Mouse (Mus musculus) E14TG2a.4 (cell line): ENCODE measurements around the gene Tmprss11f.
A peak's percentile ranks its signal among the peaks of the same experiment; 100 is the strongest.
"Not testable (repeated sequence)": the region's sequence is repeated elsewhere in the genome, so short reads cannot be mapped to it uniquely, and the experiment has no call there.

ENCODE experiments used
- H3K27me3 ChIP-seq: 2 replicates; pipeline ENCODE4 v1.6.1; 2014; ENCODE audit warnings: low read length, control low read depth; ENCODE audit not compliant: insufficient read depth
- H3K36me3 ChIP-seq: 2 replicates; pipeline ENCODE4 v1.6.1; 2014; ENCODE audit warnings: low read length, control low read depth; ENCODE audit not compliant: insufficient read depth
- H3K4me1 ChIP-seq: replicated peaks from 2 replicates; pipeline ENCODE4 v1.6.1; 2014; ENCODE audit warnings: low read depth, low read length, control low read depth
- H3K4me3 ChIP-seq: replicated peaks from 2 replicates; pipeline ENCODE4 v1.5.1; 2014; ENCODE audit warnings: mild to moderate bottlenecking, low read length
- H3K9me3 ChIP-seq: 2 replicates; pipeline ENCODE4 v1.6.1; 2014; ENCODE audit warnings: low read length, control low read depth
- CTCF ChIP-seq: conservative IDR thresholded peaks from 2 replicates; pipeline ENCODE4 v1.5.1; 2014; ENCODE audit warnings: low read length
- NANOG ChIP-seq: IDR thresholded peaks from 2 replicates; pipeline ENCODE4 v1.6.1; 2014; ENCODE audit warnings: borderline replicate concordance, low read length, mixed read lengths
- POU5F1 ChIP-seq: IDR thresholded peaks from 2 replicates; pipeline ENCODE4 v1.6.1; 2014; ENCODE audit warnings: low read length, borderline replicate concordance

The Tmprss11f gene

DNA sequence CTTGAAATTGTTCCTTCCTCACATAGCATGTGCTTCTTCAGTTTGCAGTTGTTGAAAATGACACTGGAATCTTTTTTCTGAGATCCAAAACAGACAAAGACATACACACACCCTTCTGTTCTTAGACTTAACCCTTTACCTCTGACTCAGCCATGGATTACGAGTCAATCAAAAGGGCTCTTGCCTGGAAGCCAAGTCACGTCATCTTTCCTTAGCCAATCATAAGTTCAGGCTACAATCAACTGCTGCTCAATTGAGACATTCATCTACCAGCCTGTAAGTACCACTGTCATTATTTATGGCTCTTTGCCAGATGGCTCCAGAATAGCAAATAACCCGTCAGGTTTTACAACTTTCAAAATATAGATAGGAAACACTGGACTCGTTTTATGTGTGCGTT is at the start of gene Tmprss11f:
Gene Tmprss11f (minus strand): TSS at position 101 of the 400 bp plus-strand sequence.
- H3K9me3 ChIP-seq = no peaks in the 10 kb centered on the region
- H3K4me3 ChIP-seq = no peak within 1 kb of the TSS
- no peaks in the 10 kb centered on the region for H3K27me3 ChIP-seq
- H3K36me3 ChIP-seq = no peaks in the 10 kb centered on the region
- no peaks in the 10 kb centered on the region for H3K4me1 ChIP-seq
- no peak for TF ChIP-seq NANOG
- TF ChIP-seq POU5F1 = no peak
- TF ChIP-seq CTCF = no peak

DNA sequence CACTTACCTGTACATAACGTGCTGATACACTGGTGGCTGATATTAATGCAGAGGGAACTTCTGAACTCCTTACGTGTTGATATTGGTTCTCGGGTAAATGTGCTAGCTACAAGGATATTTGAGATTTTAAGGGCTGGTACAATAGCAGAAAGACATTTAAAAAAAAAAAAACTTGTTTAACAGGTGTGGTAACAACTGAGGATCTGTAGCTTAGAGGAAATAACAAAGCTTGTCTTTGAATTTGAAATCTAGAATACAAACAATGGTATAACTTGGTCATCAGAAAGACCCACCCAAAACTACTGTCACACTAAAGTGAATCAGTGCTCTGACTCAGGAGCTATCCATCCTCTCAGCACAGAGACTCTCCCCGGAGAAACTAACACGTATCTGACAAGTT is 44.0 kb upstream of the Tmprss11f start, which contains the start of gene Tmprss11b:
Gene Tmprss11b (minus strand): TSS at position 101 of the 400 bp plus-strand sequence.
- TF ChIP-seq POU5F1 (no peak), CTCF (no peak), NANOG (no peak)

DNA sequence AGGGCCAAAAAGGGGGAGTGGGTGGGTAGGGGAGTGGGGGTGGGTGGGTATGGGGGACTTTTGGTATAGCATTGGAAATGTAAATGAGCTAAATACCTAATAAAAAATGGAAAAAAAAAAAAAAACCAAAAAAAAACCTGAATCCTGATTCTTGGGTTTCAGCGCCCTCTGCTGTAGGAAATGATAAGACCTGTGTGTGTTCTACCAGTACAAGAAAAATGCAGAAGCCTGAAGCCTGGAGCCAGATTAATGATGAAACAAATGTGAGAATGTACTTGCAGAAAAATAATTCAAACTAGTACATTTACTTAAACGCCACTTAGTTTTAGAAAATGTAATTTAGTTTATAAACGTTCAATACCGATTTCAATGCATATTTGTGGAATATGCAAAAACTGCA is 17.0 kb upstream of the Tmprss11f start:
- not testable (repeated sequence) for H3K4me1 ChIP-seq, H3K27me3 ChIP-seq, H3K36me3 ChIP-seq, H3K9me3 ChIP-seq, H3K4me3 ChIP-seq
- TF ChIP-seq CTCF = peak; percentile 35

More for the DNA sequence above, 44.0 kb upstream of the Tmprss11f start, which contains the start of gene Tmprss11b:
- no peaks in the 10 kb centered on the region for H3K4me1 ChIP-seq
- no peaks in the 10 kb centered on the region for H3K27me3 ChIP-seq
- H3K4me3 ChIP-seq = no peak within 1 kb of the TSS
- no peaks in the 10 kb centered on the region for H3K36me3 ChIP-seq
- no peaks in the 10 kb centered on the region for H3K9me3 ChIP-seq

DNA sequence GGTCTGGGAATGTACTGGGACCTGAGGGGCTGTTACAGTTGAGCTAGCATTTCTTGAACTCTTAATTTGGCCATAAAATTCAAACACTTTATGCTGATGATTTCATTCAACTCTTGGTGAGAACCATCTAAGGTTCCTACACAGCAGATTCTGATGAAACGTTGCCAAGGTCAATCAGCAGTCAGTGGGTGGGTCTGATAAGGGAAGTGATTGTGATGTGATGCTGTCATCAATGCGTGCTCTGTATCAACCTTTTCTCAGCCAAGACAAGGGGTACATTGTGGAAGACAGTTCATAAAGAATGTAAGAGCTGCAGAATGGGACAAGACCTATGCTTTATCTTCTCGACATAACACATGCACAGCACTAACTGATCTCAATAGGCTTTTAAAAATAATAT is 8.6 kb upstream of the Tmprss11f start:
- Histone ChIP-seq H3K36me3 (no peaks in the 10 kb centered on the region), H3K27me3 (no peaks in the 10 kb centered on the region), H3K9me3 (no peaks in the 10 kb centered on the region), H3K4me1 (no peaks in the 10 kb centered on the region), H3K4me3 (no peak overlapping the region)
- TF ChIP-seq NANOG (no peak), CTCF (no peak), POU5F1 (no peak)

DNA sequence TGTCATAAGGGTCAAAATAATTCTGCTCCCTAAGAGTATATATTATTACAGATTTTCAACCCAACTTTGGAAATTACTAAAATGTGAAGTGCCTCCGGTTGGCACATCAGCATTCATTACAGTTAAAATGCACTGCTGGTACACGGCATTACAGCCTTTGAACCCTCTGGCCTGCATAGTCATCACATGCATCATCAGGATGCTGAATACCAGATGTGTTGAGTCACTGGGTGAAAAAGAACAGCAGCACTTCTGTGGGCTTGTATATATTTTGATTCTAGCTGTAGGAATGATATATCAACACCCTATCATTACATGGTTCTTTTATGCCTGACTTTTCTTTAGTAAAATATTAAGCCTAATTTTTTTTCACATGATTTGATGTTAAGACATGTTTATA is 1.5 kb downstream of the Tmprss11f start:
- Histone ChIP-seq H3K36me3 (no peaks in the 10 kb centered on the region), H3K9me3 (no peaks in the 10 kb centered on the region), H3K4me3 (no peak overlapping the region), H3K4me1 (no peaks in the 10 kb centered on the region), H3K27me3 (no peaks in the 10 kb centered on the region)
- TF ChIP-seq POU5F1 (no peak), NANOG (no peak), CTCF (no peak)

DNA sequence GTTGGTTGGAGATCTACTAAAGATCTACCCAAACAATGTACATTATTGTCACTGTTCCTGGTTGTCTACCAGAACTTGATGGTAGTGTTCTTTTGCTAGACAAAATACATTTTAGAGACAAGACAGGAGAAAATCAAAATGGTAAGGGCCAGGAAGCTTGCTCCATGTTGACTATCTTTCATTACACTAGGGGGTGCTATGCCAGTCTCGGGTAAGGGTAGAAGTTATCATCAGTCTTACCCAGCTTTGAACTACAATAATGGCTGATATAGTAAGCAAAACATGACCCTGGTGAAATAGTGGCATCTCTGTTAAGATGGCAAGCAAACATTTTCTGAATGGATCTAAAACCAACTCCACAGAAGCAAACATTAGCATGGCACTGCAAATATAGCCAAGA is 10.4 kb downstream of the Tmprss11f start:
- no peak for TF ChIP-seq CTCF
- TF ChIP-seq NANOG = no peak
- TF ChIP-seq POU5F1 = no peak

DNA sequence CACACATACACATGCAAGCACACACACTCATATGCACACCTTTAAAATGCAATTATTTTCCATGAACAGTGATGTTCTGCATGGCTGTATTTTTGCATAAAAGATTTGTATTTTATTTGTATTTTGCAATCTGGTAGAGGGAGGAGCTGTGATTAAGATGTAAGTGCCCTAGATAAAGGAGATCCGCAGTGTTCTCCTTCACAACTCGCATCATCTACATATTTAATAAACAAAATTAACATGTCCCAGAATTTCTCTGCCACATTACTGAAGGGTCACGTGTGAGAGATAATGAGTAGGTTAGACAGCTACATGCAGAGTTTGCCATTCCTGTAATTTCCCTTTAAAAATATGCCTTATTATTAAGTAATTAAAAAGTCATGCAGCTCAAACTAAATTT is 46.3 kb downstream of the Tmprss11f start:
- H3K4me1 ChIP-seq = peaks cover 6% of the 10 kb centered on the region
- no peaks in the 10 kb centered on the region for H3K36me3 ChIP-seq
- no peaks in the 10 kb centered on the region for H3K27me3 ChIP-seq
- H3K9me3 ChIP-seq = peaks cover under 1% of the 10 kb centered on the region; the same call in 1 of the 2 replicates
- TF ChIP-seq NANOG (no peak), POU5F1 (no peak), CTCF (no peak)
- H3K4me3 ChIP-seq = no peak overlapping the region

More for the DNA sequence above, 10.4 kb downstream of the Tmprss11f start:
- H3K36me3 ChIP-seq = no peaks in the 10 kb centered on the region
- H3K9me3 ChIP-seq = no peaks in the 10 kb centered on the region
- no peaks in the 10 kb centered on the region for H3K27me3 ChIP-seq
- no peak overlapping the region for H3K4me3 ChIP-seq
- no peaks in the 10 kb centered on the region for H3K4me1 ChIP-seq

DNA sequence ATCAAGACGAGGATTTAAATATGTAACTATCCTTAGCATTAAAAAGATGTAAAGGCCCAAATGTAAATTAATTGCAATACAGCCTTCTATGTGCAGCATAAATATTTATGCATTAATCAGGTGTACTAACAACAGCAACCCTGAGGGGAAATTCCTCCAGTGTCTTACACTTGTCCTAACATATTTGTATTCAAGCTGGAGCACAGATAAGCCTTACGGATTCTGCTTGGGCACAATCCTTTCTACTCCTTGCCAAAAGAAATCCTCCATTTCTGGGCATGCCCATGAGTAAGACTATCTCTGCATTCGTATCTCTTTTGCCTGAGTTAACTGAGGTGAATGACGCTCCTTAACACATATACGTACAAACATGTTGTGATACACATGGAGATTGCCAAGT is 49.6 kb downstream of the Tmprss11f start:
- Histone ChIP-seq H3K9me3 (peaks cover 5% of the 10 kb centered on the region; the same call in 1 of the 2 replicates), H3K27me3 (no peaks in the 10 kb centered on the region), H3K4me3 (no peak overlapping the region), H3K36me3 (no peaks in the 10 kb centered on the region), H3K4me1 (peaks cover 10% of the 10 kb centered on the region)
- TF ChIP-seq CTCF = no peak
- TF ChIP-seq NANOG = no peak
- no peak for TF ChIP-seq POU5F1

DNA sequence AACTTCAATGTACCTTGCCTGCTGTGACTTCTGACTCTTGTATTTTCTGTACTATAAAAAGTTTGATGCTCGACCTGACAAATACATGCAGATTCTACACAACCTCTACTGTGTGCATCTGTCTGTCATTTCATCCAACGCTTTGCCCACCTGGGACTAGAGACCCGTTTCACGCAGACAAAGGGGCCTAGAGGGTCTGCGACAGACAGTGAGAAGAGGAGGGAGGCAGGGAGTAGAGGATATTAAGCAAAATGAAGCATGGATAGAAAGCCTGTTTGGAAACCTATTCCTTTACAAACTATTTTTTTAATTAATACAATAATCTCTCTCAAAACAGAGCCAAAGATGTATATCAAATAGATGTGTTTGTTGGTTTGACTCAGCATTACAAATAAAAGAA is 50.2 kb downstream of the Tmprss11f start:
- TF ChIP-seq POU5F1 (no peak), NANOG (no peak), CTCF (no peak)
- Histone ChIP-seq H3K9me3 (peaks cover 5% of the 10 kb centered on the region; the same call in 1 of the 2 replicates), H3K4me3 (no peak overlapping the region), H3K36me3 (no peaks in the 10 kb centered on the region), H3K4me1 (peaks cover 10% of the 10 kb centered on the region), H3K27me3 (no peaks in the 10 kb centered on the region)

DNA sequence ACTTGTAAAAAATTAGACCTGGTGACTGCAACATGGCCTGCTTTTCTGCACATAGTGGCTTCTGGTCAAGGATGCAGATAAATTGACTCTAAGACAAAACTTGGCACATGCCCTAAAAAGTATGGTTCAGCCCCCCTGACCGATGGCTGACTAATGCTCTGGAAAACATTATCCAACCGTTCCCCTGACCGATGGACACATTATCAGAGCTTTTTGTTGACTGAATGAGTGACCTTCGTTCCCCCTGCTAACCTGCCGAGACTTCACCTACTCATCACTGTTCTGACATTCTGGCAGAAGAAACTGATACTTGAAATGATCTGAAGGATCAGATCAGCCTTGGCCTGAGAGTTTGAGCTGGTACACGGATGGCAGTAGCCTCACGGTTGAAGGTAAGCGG is 53.5 kb downstream of the Tmprss11f start:
- H3K4me3 ChIP-seq, H3K36me3 ChIP-seq, H3K27me3 ChIP-seq, H3K4me1 ChIP-seq: not testable (repeated sequence)
- H3K9me3 ChIP-seq = peaks cover 10% of the 10 kb centered on the region; the same call in 1 of the 2 replicates
